Mouse (Mus musculus): ENCODE measurements around the gene Asap2. TPM values are rescaled to one million over a fixed set of nuclear protein-coding genes. Genes with fewer than 3 reads are reported as not detected.

Asap2 gene
- total and polyA plus RNA-seq, 2 experiments from 2014 or later, result 14.9 to 27.8 TPM

- Histone ChIP-seq H3K27me3 (ENCODE audit: insufficient read depth, low read length) (no peaks in the 10 kb centered on the region), H3K4me3 (ENCODE audit: low read depth, low read length) (no peak overlapping the region), H3K36me3 (ENCODE audit: insufficient read depth) (peaks cover 70% of the 10 kb centered on the region), H3K4me1 (ENCODE audit: insufficient read depth) (no peaks in the 10 kb centered on the region), H3K27ac (ENCODE audit: low read depth, low read length) (no peak overlapping the region), H3K9me3 (ENCODE audit: low read length) (no peaks in the 10 kb centered on the region), H3K9ac (no peak overlapping the region), H3K4me2 (ENCODE audit: low read depth) (no peak overlapping the region)
- DNase-seq (no peak), ATAC-seq (no peak)
- 96% methylated on average over 11 of the region's 11 CpGs for WGBS
- TF ChIP-seq CTCF (IDR thresholded peaks at IDR 0.05; ENCODE audit: low read depth), result no peak
Observed at GRCm38 (mm10) chr12:21244375-21244960, 254.2 kb downstream of the Asap2 start.

GRCm38 (mm10) chr12:21247711-21248392, 257.6 kb downstream of the Asap2 start:
- Histone ChIP-seq H3K27me3 (ENCODE audit: insufficient read depth, low read length) (no peaks in the 10 kb centered on the region), H3K9me3 (ENCODE audit: low read length) (no peaks in the 10 kb centered on the region), H3K4me2 (ENCODE audit: low read depth) (no peak overlapping the region), H3K9ac (no peak overlapping the region), H3K4me1 (ENCODE audit: insufficient read depth) (no peaks in the 10 kb centered on the region), H3K4me3 (ENCODE audit: low read depth, low read length) (no peak overlapping the region), H3K27ac (ENCODE audit: low read depth, low read length) (no peak overlapping the region), H3K36me3 (ENCODE audit: insufficient read depth) (peaks cover 80% of the 10 kb centered on the region)
- no peak for TF ChIP-seq CTCF (IDR thresholded peaks at IDR 0.05; ENCODE audit: low read depth)
- DNase-seq (no peak), ATAC-seq (no peak)
- WGBS, result 91% methylated on average over 7 of the region's 7 CpGs

GRCm38 (mm10) chr12:21260494-21261256, 270.4 kb downstream of the Asap2 start:
- DNase-seq, result no peak
- Histone ChIP-seq H3K9ac (no peak overlapping the region), H3K4me3 (ENCODE audit: low read depth, low read length) (no peak overlapping the region), H3K4me2 (ENCODE audit: low read depth) (no peak overlapping the region), H3K27me3 (ENCODE audit: insufficient read depth, low read length) (no peaks in the 10 kb centered on the region), H3K9me3 (ENCODE audit: low read length) (no peaks in the 10 kb centered on the region), H3K27ac (ENCODE audit: low read depth, low read length) (no peak overlapping the region), H3K36me3 (ENCODE audit: insufficient read depth) (peaks cover 80% of the 10 kb centered on the region), H3K4me1 (ENCODE audit: insufficient read depth) (no peaks in the 10 kb centered on the region)
- WGBS, result 95% methylated on average over 6 of the region's 6 CpGs
- TF ChIP-seq CTCF (IDR thresholded peaks at IDR 0.05; ENCODE audit: low read depth), result peak; percentile 36
- ATAC-seq, result no peak

- no peaks in the 10 kb centered on the region for H3K9me3 ChIP-seq (ENCODE audit: low read length)
- no peaks in the 10 kb centered on the region for H3K27me3 ChIP-seq (ENCODE audit: insufficient read depth, low read length)
- WGBS, result 71% methylated on average over 4 of the region's 4 CpGs
- ATAC-seq, result no peak
- H3K27ac ChIP-seq (ENCODE audit: low read depth, low read length), result no peak overlapping the region
- H3K9ac ChIP-seq, result no peak overlapping the region
- no peak overlapping the region for H3K4me2 ChIP-seq (ENCODE audit: low read depth)
- no peak overlapping the region for H3K4me3 ChIP-seq (ENCODE audit: low read depth, low read length)
- no peak for DNase-seq
- peaks cover 79% of the 10 kb centered on the region for H3K36me3 ChIP-seq (ENCODE audit: insufficient read depth)
- no peaks in the 10 kb centered on the region for H3K4me1 ChIP-seq (ENCODE audit: insufficient read depth)
- no peak for TF ChIP-seq CTCF (IDR thresholded peaks at IDR 0.05; ENCODE audit: low read depth)
Observed at GRCm38 (mm10) chr12:21261521-21261920, 271.3 kb downstream of the Asap2 start.

GRCm38 (mm10) chr12:21263256-21263655, 273.0 kb downstream of the Asap2 start:
- no peak overlapping the region for H3K4me3 ChIP-seq (ENCODE audit: low read depth, low read length)
- ATAC-seq (no peak), DNase-seq (no peak)
- H3K27me3 ChIP-seq (ENCODE audit: insufficient read depth, low read length), result no peaks in the 10 kb centered on the region
- H3K4me2 ChIP-seq (ENCODE audit: low read depth), result no peak overlapping the region
- H3K27ac ChIP-seq (ENCODE audit: low read depth, low read length), result no peak overlapping the region
- H3K9ac ChIP-seq, result no peak overlapping the region
- 92% methylated on average over 5 of the region's 5 CpGs for WGBS
- H3K36me3 ChIP-seq (ENCODE audit: insufficient read depth), result peaks cover 70% of the 10 kb centered on the region
- no peaks in the 10 kb centered on the region for H3K4me1 ChIP-seq (ENCODE audit: insufficient read depth)
- H3K9me3 ChIP-seq (ENCODE audit: low read length), result no peaks in the 10 kb centered on the region
- TF ChIP-seq CTCF (IDR thresholded peaks at IDR 0.05; ENCODE audit: low read depth), result no peak

- no peak for ATAC-seq
- Histone ChIP-seq H3K9ac (no peak overlapping the region), H3K9me3 (ENCODE audit: low read length) (no peaks in the 10 kb centered on the region), H3K27me3 (ENCODE audit: insufficient read depth, low read length) (no peaks in the 10 kb centered on the region), H3K36me3 (ENCODE audit: insufficient read depth) (peaks cover 69% of the 10 kb centered on the region), H3K4me1 (ENCODE audit: insufficient read depth) (no peaks in the 10 kb centered on the region), H3K4me2 (ENCODE audit: low read depth) (no peak overlapping the region), H3K4me3 (ENCODE audit: low read depth, low read length) (no peak overlapping the region), H3K27ac (ENCODE audit: low read depth, low read length) (no peak overlapping the region)
- TF ChIP-seq CTCF (IDR thresholded peaks at IDR 0.05; ENCODE audit: low read depth), result no peak
- 89% methylated on average over 5 of the region's 5 CpGs for WGBS
- DNase-seq, result no peak
Observed at GRCm38 (mm10) chr12:21264241-21264640, 274.0 kb downstream of the Asap2 start.

- no peaks in the 10 kb centered on the region for H3K27me3 ChIP-seq (ENCODE audit: insufficient read depth, low read length)
- WGBS, result 91% methylated on average over 3 of the region's 3 CpGs
- DNase-seq (no peak), ATAC-seq (no peak)
- H3K9me3 ChIP-seq (ENCODE audit: low read length), result no peaks in the 10 kb centered on the region
- no peak overlapping the region for H3K4me2 ChIP-seq (ENCODE audit: low read depth)
- H3K36me3 ChIP-seq (ENCODE audit: insufficient read depth), result peaks cover 65% of the 10 kb centered on the region
- no peaks in the 10 kb centered on the region for H3K4me1 ChIP-seq (ENCODE audit: insufficient read depth)
- H3K4me3 ChIP-seq (ENCODE audit: low read depth, low read length), result no peak overlapping the region
- no peak for TF ChIP-seq CTCF (IDR thresholded peaks at IDR 0.05; ENCODE audit: low read depth)
- H3K27ac ChIP-seq (ENCODE audit: low read depth, low read length), result no peak overlapping the region
- H3K9ac ChIP-seq, result no peak overlapping the region
Observed at GRCm38 (mm10) chr12:21264970-21265369, 274.7 kb downstream of the Asap2 start.
